Mouse (Mus musculus) heart, postnatal 0 days (tissue): Measurements from ENCODE around the gene Ethe1. TPM values are rescaled to one million over a fixed set of nuclear protein-coding genes. Genes with fewer than 3 reads are reported as not detected.
A peak's percentile ranks its signal among the peaks of the same experiment; 100 is the strongest.

Experiments
- ATAC-seq: fragments of 200-750 bp; cut with Nextera tagmentation; 2 replicates; pipeline ENCODE4 v1.8.0; 2017; ENCODE audit warnings: low read depth, moderate number of reproducible peaks, moderate library complexity; ENCODE audit not compliant: insufficient read depth
- DNase-seq: peaks from one replicate; pipeline ENCODE4 v3.0.0-alpha.2; 2016; ENCODE audit warnings: low spot score
- H3K27ac ChIP-seq: fragments of 300-500 bp; sonication (generic); 2 replicates; pipeline ENCODE4 v1.5.1; 2014; ENCODE audit warnings: low read depth, mild to moderate bottlenecking
- H3K27me3 ChIP-seq: fragments of 300-500 bp; sonication (generic); 2 replicates; pipeline ENCODE4 v1.6.1; 2014; ENCODE audit warnings: low read length, mixed read lengths; ENCODE audit not compliant: control insufficient read depth, insufficient read depth
- H3K36me3 ChIP-seq: fragments of 300-500 bp; sonication (generic); replicated peaks from 2 replicates; pipeline ENCODE4 v1.6.1; 2014; ENCODE audit warnings: low read length, mixed read lengths; ENCODE audit not compliant: control insufficient read depth, insufficient read depth
- H3K4me1 ChIP-seq: fragments of 300-500 bp; sonication (generic); 2 replicates; pipeline ENCODE4 v1.6.1; 2014; ENCODE audit warnings: antibody characterized with exemption; ENCODE audit not compliant: control insufficient read depth, insufficient read depth
- H3K4me2 ChIP-seq: fragments of 300-500 bp; sonication (generic); 2 replicates; pipeline ENCODE4 v1.6.1; 2014; ENCODE audit warnings: low read depth, mild to moderate bottlenecking, low read length, moderate library complexity
- H3K4me3 ChIP-seq: fragments of 300-500 bp; sonication (generic); 2 replicates; pipeline ENCODE4 v1.5.1; 2014; ENCODE audit warnings: low read depth, low read length
- H3K9ac ChIP-seq: fragments of 300-500 bp; sonication (generic); replicated peaks from 2 replicates; pipeline ENCODE4 v1.6.1; 2014; ENCODE audit warnings: low read depth, low read length, mixed read lengths
- H3K9me3 ChIP-seq: fragments of 300-500 bp; sonication (generic); replicated peaks from 2 replicates; pipeline ENCODE4 v1.6.1; 2016; ENCODE audit warnings: low read length; ENCODE audit not compliant: control insufficient read depth
- CTCF ChIP-seq: IDR thresholded peaks from 2 replicates; pipeline ENCODE4 v1.5.1; 2016; ENCODE audit warnings: antibody characterized with exemption, control low read depth, low read depth
- EP300 ChIP-seq: IDR thresholded peaks from 2 replicates; pipeline ENCODE4 v1.6.1; 2016; ENCODE audit warnings: antibody characterized with exemption, low read depth
- WGBS: fragments of 180-500 bp; shearing (Covaris S2); extraction: QIAGEN DNeasy Blood & Tissue Kit; methylation state at CpG from one replicate; pipeline ENCODE4 v1.1.7; 2014; 5-methylcytosine and 5-hydroxymethylcytosine counted together
- polyA plus RNA-seq: library from polyadenylated mRNA; unstranded; fragments of >200 nt; fragmentation: Nextera tagmentation; extraction: Ambion mirVana; gene quantifications from 2 replicates; pipeline ENCODE4 v1.2.1, GENCODE M21; 2015
- total RNA-seq: library from RNA; depleted of rRNA; stranded (reverse); fragments of >200 nt; gene quantifications from 2 replicates; pipeline ENCODE4 v1.2.3, GENCODE M21; 2014; ENCODE audit warnings: low replicate concordance

Gene Ethe1
- total and polyA plus RNA-seq, 2 experiments from 2014 or later = 21.5 to 42.2 TPM

GRCm38 (mm10) chr7:24638026-24638856 is 50.9 kb downstream of the Ethe1 start:
- Histone ChIP-seq H3K36me3 (no peaks in the 10 kb centered on the region), H3K4me1 (no peaks in the 10 kb centered on the region), H3K27me3 (peaks cover 66% of the 10 kb centered on the region), H3K9ac (no peak overlapping the region), H3K9me3 (no peaks in the 10 kb centered on the region), H3K4me3 (peak overlapping the region; percentile 20), H3K4me2 (peak overlapping the region; percentile 62), H3K27ac (no peak overlapping the region)
- WGBS = 4% methylated on average over 35 of the region's 35 CpGs
- DNase-seq = no peak
- TF ChIP-seq CTCF (no peak), EP300 (no peak)
- no peak for ATAC-seq

DNA sequence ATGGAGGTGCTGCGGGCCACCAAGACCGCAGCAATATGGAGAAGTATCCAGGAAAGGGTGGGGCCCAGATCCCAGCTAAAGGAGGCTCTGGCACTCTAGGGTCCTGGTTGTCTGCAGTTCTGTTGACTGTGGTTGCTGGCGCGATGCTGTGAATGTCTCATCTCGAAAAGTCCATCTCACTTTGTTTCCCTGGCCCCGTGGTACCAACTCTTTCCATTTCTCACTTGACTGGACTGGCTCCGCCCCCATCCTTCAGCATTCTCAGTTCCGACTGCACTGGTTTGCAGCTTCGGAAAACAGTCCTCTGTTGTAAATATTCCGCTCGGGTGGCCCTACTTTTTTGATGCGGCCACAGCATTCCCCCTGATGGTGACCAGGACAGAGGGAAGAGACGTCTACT is 53.1 kb downstream of the Ethe1 start:
- no peak for ATAC-seq
- no peaks in the 10 kb centered on the region for H3K36me3 ChIP-seq
- no peak overlapping the region for H3K4me3 ChIP-seq
- no peak for DNase-seq
- WGBS = 55% methylated on average over 13 of the region's 13 CpGs
- no peak overlapping the region for H3K9ac ChIP-seq
- peaks cover 65% of the 10 kb centered on the region for H3K27me3 ChIP-seq
- no peaks in the 10 kb centered on the region for H3K9me3 ChIP-seq
- no peak for TF ChIP-seq CTCF
- no peak for TF ChIP-seq EP300
- H3K4me1 ChIP-seq = no peaks in the 10 kb centered on the region
- no peak overlapping the region for H3K27ac ChIP-seq
- H3K4me2 ChIP-seq = no peak overlapping the region

DNA sequence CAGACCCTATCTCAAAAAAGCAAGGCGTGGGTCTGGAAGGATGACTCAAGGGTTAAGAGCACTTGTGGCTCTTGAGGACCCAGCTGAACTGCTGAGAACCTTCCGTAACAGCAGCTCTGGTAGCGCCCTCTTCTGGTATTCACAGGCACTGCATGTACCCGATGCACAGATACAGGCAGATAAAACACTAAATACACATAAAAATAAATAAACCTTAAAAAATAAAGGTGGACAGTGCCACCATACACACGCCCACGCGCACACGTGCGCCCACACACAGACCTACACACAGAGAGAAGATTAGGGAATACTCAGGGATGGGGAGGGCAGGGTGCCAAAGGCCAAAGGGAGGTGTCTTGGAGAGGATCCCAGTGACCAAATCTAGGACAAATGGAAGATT is 55.1 kb downstream of the Ethe1 start:
- Histone ChIP-seq H3K4me2 (no peak overlapping the region), H3K4me3 (no peak overlapping the region), H3K36me3 (no peaks in the 10 kb centered on the region), H3K4me1 (no peaks in the 10 kb centered on the region), H3K27ac (no peak overlapping the region), H3K9ac (no peak overlapping the region), H3K9me3 (no peaks in the 10 kb centered on the region), H3K27me3 (peaks cover 45% of the 10 kb centered on the region)
- 5% methylated on average over 9 of the region's 9 CpGs for WGBS
- ATAC-seq = no peak
- DNase-seq = no peak
- peak; percentile 50 for TF ChIP-seq CTCF
- TF ChIP-seq EP300 = no peak

DNA sequence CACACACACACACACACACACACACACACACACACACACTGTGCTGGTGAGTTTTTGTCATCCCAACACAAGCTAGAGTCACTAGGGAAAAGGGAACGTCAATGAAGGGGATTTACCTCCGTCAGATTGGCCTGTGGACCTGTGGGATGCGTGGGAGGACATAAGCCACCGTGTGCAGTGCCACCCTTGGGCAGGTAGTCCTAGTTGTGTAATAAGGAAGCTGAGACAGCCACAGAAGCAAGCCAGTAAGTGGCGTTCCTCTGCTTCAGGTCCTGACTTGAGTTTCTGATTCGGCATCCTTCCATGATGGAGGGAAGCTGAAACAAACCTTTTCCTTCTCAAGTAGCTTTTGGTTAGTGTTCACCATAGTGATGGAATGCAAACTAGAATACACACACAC is 57.1 kb downstream of the Ethe1 start:
- DNase-seq (no peak), ATAC-seq (no peak)
- 74% methylated on average over 6 of the region's 6 CpGs for WGBS
- peaks cover 26% of the 10 kb centered on the region for H3K27me3 ChIP-seq
- no peak for TF ChIP-seq CTCF
- no peak for TF ChIP-seq EP300
- no peak overlapping the region for H3K9ac ChIP-seq
- H3K4me3 ChIP-seq = no peak overlapping the region
- H3K9me3 ChIP-seq = no peaks in the 10 kb centered on the region
- no peaks in the 10 kb centered on the region for H3K4me1 ChIP-seq
- H3K4me2 ChIP-seq = no peak overlapping the region
- H3K36me3 ChIP-seq = no peaks in the 10 kb centered on the region
- no peak overlapping the region for H3K27ac ChIP-seq

DNA sequence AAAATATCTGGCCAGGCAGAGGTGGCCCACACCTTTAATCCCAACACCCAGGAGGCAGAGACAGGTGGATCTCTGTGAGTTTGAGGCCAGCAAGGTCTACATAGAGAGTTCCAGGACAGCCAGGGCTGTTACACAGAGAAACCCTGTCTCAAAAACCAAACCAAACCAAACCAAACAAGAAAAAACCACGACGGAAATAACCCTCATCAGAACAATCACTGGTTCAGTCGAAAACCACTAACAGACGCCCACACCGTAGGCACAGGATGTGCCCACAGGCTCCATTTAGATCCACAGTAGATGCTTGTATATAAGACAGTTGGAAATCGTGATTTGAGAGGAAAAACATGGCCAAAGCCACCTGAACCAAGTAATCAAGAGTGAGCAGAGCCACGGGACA is 57.7 kb downstream of the Ethe1 start:
- Histone ChIP-seq H3K9ac (no peak overlapping the region), H3K36me3 (no peaks in the 10 kb centered on the region), H3K4me2 (no peak overlapping the region), H3K9me3 (no peaks in the 10 kb centered on the region), H3K27me3 (peaks cover 21% of the 10 kb centered on the region), H3K4me3 (no peak overlapping the region), H3K4me1 (no peaks in the 10 kb centered on the region), H3K27ac (no peak overlapping the region)
- ATAC-seq (no peak), DNase-seq (no peak)
- WGBS = 61% methylated on average over 7 of the region's 7 CpGs
- TF ChIP-seq EP300 = no peak
- TF ChIP-seq CTCF = no peak

DNA sequence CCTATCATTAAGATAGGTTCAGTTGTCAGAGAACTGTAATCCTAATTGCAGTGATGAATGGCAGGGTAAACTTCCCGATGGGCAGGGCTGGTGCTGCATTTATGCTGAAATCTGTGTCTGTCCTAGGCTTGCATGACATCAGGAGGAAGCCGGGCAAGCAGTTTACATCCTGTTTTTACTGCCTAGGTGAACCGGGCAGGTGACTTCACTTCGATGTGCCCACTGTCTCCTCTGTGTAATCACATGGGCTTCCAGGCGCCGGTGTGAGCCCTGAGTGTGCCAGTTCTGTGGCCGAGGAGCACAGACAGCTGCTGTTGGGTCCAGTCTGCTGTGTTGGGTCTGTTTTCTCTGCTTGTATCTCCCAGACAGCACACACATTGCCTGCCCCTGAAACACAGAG is 59.1 kb downstream of the Ethe1 start:
- H3K36me3 ChIP-seq = no peaks in the 10 kb centered on the region
- H3K27me3 ChIP-seq = peaks cover 7% of the 10 kb centered on the region; the same call in 1 of the 2 replicates
- 72% methylated on average over 7 of the region's 7 CpGs for WGBS
- H3K9me3 ChIP-seq = no peaks in the 10 kb centered on the region
- DNase-seq (no peak), ATAC-seq (no peak)
- H3K4me1 ChIP-seq = no peaks in the 10 kb centered on the region
- no peak overlapping the region for H3K9ac ChIP-seq
- TF ChIP-seq EP300 (no peak), CTCF (no peak)
- H3K4me2 ChIP-seq = no peak overlapping the region
- no peak overlapping the region for H3K27ac ChIP-seq
- no peak overlapping the region for H3K4me3 ChIP-seq
